Mouse (Mus musculus) midbrain, embryonic 16.5 days (tissue): ENCODE data around the gene Capn12. TPM values are rescaled to one million over a fixed set of nuclear protein-coding genes. Genes with fewer than 3 reads are reported as not detected.
A peak's percentile ranks its signal among the peaks of the same experiment; 100 is the strongest.

Experiments
- ATAC-seq: fragments of 200-750 bp; cut with Nextera tagmentation; 2 replicates; pipeline ENCODE4 v1.8.0; 2017; ENCODE audit warnings: moderate TSS enrichment
- H3K27ac ChIP-seq: fragments of 300-500 bp; sonication (generic); 2 replicates; pipeline ENCODE4 v1.5.1; 2014; ENCODE audit warnings: mild to moderate bottlenecking, low read length, mixed read lengths
- H3K27me3 ChIP-seq: fragments of 300-500 bp; sonication (generic); 2 replicates; pipeline ENCODE4 v1.6.1; 2014; ENCODE audit warnings: low read depth, low read length, mixed read lengths; ENCODE audit not compliant: control insufficient read depth, insufficient read depth
- H3K36me3 ChIP-seq: fragments of 300-500 bp; sonication (generic); 2 replicates; pipeline ENCODE4 v1.6.1; 2014; ENCODE audit warnings: mild to moderate bottlenecking, low read length, moderate library complexity, mixed read lengths; ENCODE audit not compliant: control insufficient read depth, insufficient read depth
- H3K4me1 ChIP-seq: fragments of 300-500 bp; sonication (generic); 2 replicates; pipeline ENCODE4 v1.6.1; 2014; ENCODE audit warnings: mild to moderate bottlenecking, low read length, mixed read lengths; ENCODE audit not compliant: control insufficient read depth, insufficient read depth
- H3K4me2 ChIP-seq: fragments of 300-500 bp; sonication (generic); 2 replicates; pipeline ENCODE4 v1.6.1; 2014; ENCODE audit warnings: mild to moderate bottlenecking, low read length, mixed read lengths
- H3K4me3 ChIP-seq: fragments of 300-500 bp; sonication (generic); 2 replicates; pipeline ENCODE4 v1.5.1; 2014; ENCODE audit warnings: low read depth, mild to moderate bottlenecking, low read length, moderate library complexity, mixed read lengths
- H3K9ac ChIP-seq: fragments of 300-500 bp; sonication (generic); 2 replicates; pipeline ENCODE4 v1.6.1; 2014; ENCODE audit warnings: low read depth, low read length, mixed read lengths
- H3K9me3 ChIP-seq: fragments of 300-500 bp; sonication (generic); replicated peaks from 2 replicates; pipeline ENCODE4 v1.6.1; 2014; ENCODE audit warnings: mild to moderate bottlenecking, low read length, mixed read lengths; ENCODE audit not compliant: control insufficient read depth, poor library complexity, severe bottlenecking
- WGBS: fragments of 180-500 bp; shearing (Covaris S2); extraction: QIAGEN DNeasy Blood & Tissue Kit; methylation state at CpG from one replicate; pipeline ENCODE4 v1.1.7; 2014; 5-methylcytosine and 5-hydroxymethylcytosine counted together
- polyA plus RNA-seq: library from polyadenylated mRNA; unstranded; fragments of >200 nt; fragmentation: Nextera tagmentation; extraction: Ambion mirVana; gene quantifications from 2 replicates; pipeline ENCODE4 v1.2.1, GENCODE M21; 2015

Capn12 gene
- polyA plus RNA-seq, 1 experiment from 2014 or later: 0.40 TPM

- H3K36me3 ChIP-seq: peaks cover 68% of the 10 kb centered on the region
- no peaks in the 10 kb centered on the region for H3K9me3 ChIP-seq
- no peak overlapping the region for H3K4me2 ChIP-seq
- no peaks in the 10 kb centered on the region for H3K27me3 ChIP-seq
- no peak overlapping the region for H3K9ac ChIP-seq
- H3K4me1 ChIP-seq: no peaks in the 10 kb centered on the region
- ATAC-seq: no peak
- no peak overlapping the region for H3K4me3 ChIP-seq
- 91% methylated on average over 3 of the region's 3 CpGs for WGBS
- no peak overlapping the region for H3K27ac ChIP-seq
Measured at GRCm38 (mm10) chr7:28902809-28903208, 21.6 kb downstream of the Capn12 start.

GRCm38 (mm10) chr7:28903778-28904177, 22.6 kb downstream of the Capn12 start:
- H3K4me1 ChIP-seq: no peaks in the 10 kb centered on the region
- 90% methylated on average over 10 of the region's 10 CpGs for WGBS
- H3K4me3 ChIP-seq: no peak overlapping the region
- H3K36me3 ChIP-seq: peaks cover 59% of the 10 kb centered on the region
- no peak overlapping the region for H3K27ac ChIP-seq
- no peak overlapping the region for H3K4me2 ChIP-seq
- no peak overlapping the region for H3K9ac ChIP-seq
- no peak for ATAC-seq
- H3K9me3 ChIP-seq: no peaks in the 10 kb centered on the region
- H3K27me3 ChIP-seq: no peaks in the 10 kb centered on the region

- Histone ChIP-seq H3K4me1 (no peaks in the 10 kb centered on the region), H3K36me3 (peaks cover 57% of the 10 kb centered on the region), H3K4me2 (no peak overlapping the region), H3K27me3 (no peaks in the 10 kb centered on the region), H3K9me3 (no peaks in the 10 kb centered on the region), H3K9ac (no peak overlapping the region), H3K4me3 (no peak overlapping the region), H3K27ac (no peak overlapping the region)
- no peak for ATAC-seq
- WGBS: 91% methylated on average over 5 of the region's 5 CpGs
Measured at GRCm38 (mm10) chr7:28907195-28907594, 26.0 kb downstream of the Capn12 start.

GRCm38 (mm10) chr7:28911632-28912031, 30.4 kb downstream of the Capn12 start:
- ATAC-seq: no peak
- no peak overlapping the region for H3K27ac ChIP-seq

GRCm38 (mm10) chr7:28913171-28913570, 31.9 kb downstream of the Capn12 start:
- H3K36me3 ChIP-seq: peaks cover 40% of the 10 kb centered on the region
- no peak overlapping the region for H3K27ac ChIP-seq
- H3K4me3 ChIP-seq: no peak overlapping the region
- H3K4me2 ChIP-seq: no peak overlapping the region
- H3K9me3 ChIP-seq: no peaks in the 10 kb centered on the region
- H3K4me1 ChIP-seq: no peaks in the 10 kb centered on the region
- H3K27me3 ChIP-seq: no peaks in the 10 kb centered on the region
- no peak overlapping the region for H3K9ac ChIP-seq
- no peak for ATAC-seq
- WGBS: 83% methylated on average over 11 of the region's 11 CpGs

More at GRCm38 (mm10) chr7:28911632-28912031, 30.4 kb downstream of the Capn12 start:
- H3K4me2 ChIP-seq: no peak overlapping the region
- no peaks in the 10 kb centered on the region for H3K4me1 ChIP-seq
- WGBS: 86% methylated on average over 4 of the region's 4 CpGs
- no peak overlapping the region for H3K9ac ChIP-seq
- no peaks in the 10 kb centered on the region for H3K27me3 ChIP-seq
- no peaks in the 10 kb centered on the region for H3K9me3 ChIP-seq
- H3K4me3 ChIP-seq: no peak overlapping the region
- H3K36me3 ChIP-seq: peaks cover 41% of the 10 kb centered on the region

- no peak for ATAC-seq
- H3K4me1 ChIP-seq: peaks cover 10% of the 10 kb centered on the region
- no peak overlapping the region for H3K9ac ChIP-seq
- H3K4me2 ChIP-seq: no peak overlapping the region
- H3K27ac ChIP-seq: no peak overlapping the region
- no peaks in the 10 kb centered on the region for H3K27me3 ChIP-seq
- H3K4me3 ChIP-seq: no peak overlapping the region
- peaks cover 34% of the 10 kb centered on the region for H3K36me3 ChIP-seq
- no peaks in the 10 kb centered on the region for H3K9me3 ChIP-seq
Measured at GRCm38 (mm10) chr7:28916491-28916890, 35.3 kb downstream of the Capn12 start.

- H3K4me2 ChIP-seq: no peak overlapping the region
- ATAC-seq: peak; percentile 36
- peak overlapping the region; percentile 4; the same call in 1 of the 2 replicates for H3K27ac ChIP-seq
- H3K27me3 ChIP-seq: no peaks in the 10 kb centered on the region
- H3K4me3 ChIP-seq: no peak overlapping the region
- no peaks in the 10 kb centered on the region for H3K9me3 ChIP-seq
- WGBS: 72% methylated on average over 10 of the region's 10 CpGs
- peaks cover 25% of the 10 kb centered on the region for H3K36me3 ChIP-seq
- peaks cover 12% of the 10 kb centered on the region for H3K4me1 ChIP-seq
- H3K9ac ChIP-seq: no peak overlapping the region
Measured at GRCm38 (mm10) chr7:28917503-28918426, 36.5 kb downstream of the Capn12 start.

- ATAC-seq: no peak
- no peak overlapping the region for H3K4me3 ChIP-seq
- peaks cover 20% of the 10 kb centered on the region for H3K36me3 ChIP-seq
- peaks cover 20% of the 10 kb centered on the region for H3K4me1 ChIP-seq
- no peak overlapping the region; the same call in 1 of the 2 replicates for H3K27ac ChIP-seq
- H3K9ac ChIP-seq: no peak overlapping the region
- 83% methylated on average over 8 of the region's 8 CpGs for WGBS
- H3K27me3 ChIP-seq: no peaks in the 10 kb centered on the region
- no peak overlapping the region for H3K4me2 ChIP-seq
- H3K9me3 ChIP-seq: no peaks in the 10 kb centered on the region
Measured at GRCm38 (mm10) chr7:28918540-28918939, 37.3 kb downstream of the Capn12 start.

GRCm38 (mm10) chr7:28919815-28920214, 38.6 kb downstream of the Capn12 start:
- Histone ChIP-seq H3K36me3 (peaks cover 14% of the 10 kb centered on the region), H3K9me3 (no peaks in the 10 kb centered on the region), H3K4me3 (no peak overlapping the region), H3K27ac (peak overlapping the region; percentile 39; the same call in 1 of the 2 replicates), H3K9ac (no peak overlapping the region), H3K4me1 (peaks cover 32% of the 10 kb centered on the region), H3K4me2 (no peak overlapping the region), H3K27me3 (no peaks in the 10 kb centered on the region)
- no peak; the same call in 1 of the 2 replicates for ATAC-seq
- WGBS: 30% methylated on average over 6 of the region's 6 CpGs
